Mouse (Mus musculus): Measurements from ENCODE around the gene Gnptab.
A peak's percentile ranks its signal among the peaks of the same experiment; 100 is the strongest.

GRCm38 (mm10) chr10:88426158-88426816, 47.4 kb downstream of the Gnptab start:
- no peak for TF ChIP-seq GATA1 (IDR thresholded peaks at IDR 0.05; ENCODE audit: borderline replicate concordance, low read length)
- TF ChIP-seq CTCF (IDR thresholded peaks at IDR 0.05; ENCODE audit: low read depth, low read length), result peak; percentile 40; the same call in 1 of the 2 replicates

All from G1E (cell line).